Mouse (Mus musculus): ENCODE data around the gene Ccdc81. TPM values are rescaled to one million over a fixed set of nuclear protein-coding genes. Genes with fewer than 3 reads are reported as not detected.
A peak's percentile ranks its signal among the peaks of the same experiment; 100 is the strongest.

Ccdc81 gene
- total and polyA plus RNA-seq, 2 experiments from 2014 or later, result not detected

- Histone ChIP-seq H3K9me3 (replicated peaks; ENCODE audit: control insufficient read depth, low read length) (no peaks in the 10 kb centered on the region), H3K4me1 (ENCODE audit: control insufficient read depth, insufficient read depth) (no peaks in the 10 kb centered on the region), H3K36me3 (replicated peaks; ENCODE audit: control insufficient read depth, insufficient read depth, low read length) (0 out of 2 replicates have a peak, but pooled peaks cover 3% of the 10 kb centered on the region), H3K27me3 (ENCODE audit: control insufficient read depth, insufficient read depth, low read length) (no peaks in the 10 kb centered on the region), H3K27ac (ENCODE audit: low read depth) (no peak overlapping the region), H3K4me2 (ENCODE audit: low read depth, low read length) (no peak overlapping the region), H3K9ac (replicated peaks; ENCODE audit: low read depth, low read length) (no peak overlapping the region), H3K4me3 (ENCODE audit: low read depth, low read length) (no peak overlapping the region)
- ATAC-seq (ENCODE audit: insufficient read depth, low read depth) (no peak), DNase-seq (ENCODE audit: low spot score) (no peak)
- 87% methylated on average over 3 of the region's 3 CpGs for WGBS
- TF ChIP-seq CTCF (IDR thresholded peaks at IDR 0.05; ENCODE audit: low read depth), result no peak
- TF ChIP-seq EP300 (IDR thresholded peaks at IDR 0.05; ENCODE audit: low read depth), result no peak
These were observed 8.9 kb upstream of the Ccdc81 start for GRCm38 (mm10) chr7:89912356-89912755.

- Histone ChIP-seq H3K27me3 (ENCODE audit: control insufficient read depth, insufficient read depth, low read length) (no peaks in the 10 kb centered on the region), H3K9me3 (replicated peaks; ENCODE audit: control insufficient read depth, low read length) (no peaks in the 10 kb centered on the region), H3K4me3 (ENCODE audit: low read depth, low read length) (no peak overlapping the region), H3K4me1 (ENCODE audit: control insufficient read depth, insufficient read depth) (no peaks in the 10 kb centered on the region), H3K4me2 (ENCODE audit: low read depth, low read length) (no peak overlapping the region), H3K36me3 (replicated peaks; ENCODE audit: control insufficient read depth, insufficient read depth, low read length) (no peaks in the 10 kb centered on the region), H3K9ac (replicated peaks; ENCODE audit: low read depth, low read length) (no peak overlapping the region), H3K27ac (ENCODE audit: low read depth) (no peak overlapping the region)
- WGBS, result 57% methylated on average over 4 of the region's 4 CpGs
- ATAC-seq (ENCODE audit: insufficient read depth, low read depth), result no peak
- TF ChIP-seq CTCF (IDR thresholded peaks at IDR 0.05; ENCODE audit: low read depth) (no peak), EP300 (IDR thresholded peaks at IDR 0.05; ENCODE audit: low read depth) (no peak)
- DNase-seq (ENCODE audit: low spot score), result no peak
These were observed 6.3 kb upstream of the Ccdc81 start for GRCm38 (mm10) chr7:89909711-89910110.

DNA sequence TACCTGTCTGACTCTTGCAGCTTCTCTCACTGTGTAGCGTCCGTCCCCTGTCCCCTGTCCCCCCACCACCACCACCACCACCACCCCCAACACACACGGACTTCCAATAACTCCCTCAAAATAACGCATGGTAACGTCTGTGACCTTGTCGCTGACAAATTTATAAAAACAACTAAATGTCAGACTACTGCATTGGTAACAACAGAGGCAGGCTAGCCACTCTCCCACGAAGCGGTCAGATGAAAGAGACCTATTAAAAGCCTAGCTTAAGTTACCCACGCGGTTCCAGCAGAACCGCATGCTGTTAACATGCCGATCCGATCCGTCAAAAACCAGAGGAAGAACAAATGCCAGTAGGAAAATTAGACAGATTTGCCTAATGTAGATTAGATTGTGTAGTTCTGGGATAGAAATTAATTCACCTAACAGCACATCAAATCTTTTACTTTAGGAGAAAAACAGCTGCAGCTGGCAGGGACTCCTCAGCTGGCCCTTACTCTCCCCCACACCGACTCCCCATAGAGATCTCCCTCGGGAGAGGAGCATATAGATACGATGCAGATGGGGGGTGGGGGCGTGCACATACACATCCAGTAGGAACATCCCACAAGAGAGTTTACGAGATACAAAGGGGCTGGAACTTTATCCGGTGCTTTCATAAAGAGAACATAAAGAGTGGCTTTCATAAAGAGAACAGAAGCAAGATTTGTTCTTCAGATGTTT is 5.6 kb upstream of the Ccdc81 start:
- no peak for ATAC-seq (ENCODE audit: insufficient read depth, low read depth)
- no peak overlapping the region for H3K27ac ChIP-seq (ENCODE audit: low read depth)
- no peak overlapping the region for H3K9ac ChIP-seq (replicated peaks; ENCODE audit: low read depth, low read length)
- H3K4me3 ChIP-seq (ENCODE audit: low read depth, low read length), result no peak overlapping the region
- no peak for DNase-seq (ENCODE audit: low spot score)
- no peaks in the 10 kb centered on the region for H3K36me3 ChIP-seq (replicated peaks; ENCODE audit: control insufficient read depth, insufficient read depth, low read length)
- no peaks in the 10 kb centered on the region for H3K9me3 ChIP-seq (replicated peaks; ENCODE audit: control insufficient read depth, low read length)
- TF ChIP-seq CTCF (IDR thresholded peaks at IDR 0.05; ENCODE audit: low read depth) (no peak), EP300 (IDR thresholded peaks at IDR 0.05; ENCODE audit: low read depth) (no peak)
- H3K27me3 ChIP-seq (ENCODE audit: control insufficient read depth, insufficient read depth, low read length), result no peaks in the 10 kb centered on the region
- no peaks in the 10 kb centered on the region for H3K4me1 ChIP-seq (ENCODE audit: control insufficient read depth, insufficient read depth)
- no peak overlapping the region for H3K4me2 ChIP-seq (ENCODE audit: low read depth, low read length)
- 62% methylated on average over 20 of the region's 20 CpGs for whole genome bisulfite sequencing

- H3K9ac ChIP-seq (replicated peaks; ENCODE audit: low read depth, low read length), result no peak overlapping the region
- no peak overlapping the region for H3K27ac ChIP-seq (ENCODE audit: low read depth)
- TF ChIP-seq EP300 (IDR thresholded peaks at IDR 0.05; ENCODE audit: low read depth) (no peak), CTCF (IDR thresholded peaks at IDR 0.05; ENCODE audit: low read depth) (no peak)
- no peaks in the 10 kb centered on the region for H3K36me3 ChIP-seq (replicated peaks; ENCODE audit: control insufficient read depth, insufficient read depth, low read length)
- DNase-seq (ENCODE audit: low spot score) (no peak), ATAC-seq (ENCODE audit: insufficient read depth, low read depth) (no peak)
- H3K4me3 ChIP-seq (ENCODE audit: low read depth, low read length), result no peak overlapping the region
- H3K4me1 ChIP-seq (ENCODE audit: control insufficient read depth, insufficient read depth), result 0 out of 2 replicates have a peak, but pooled peaks cover 5% of the 10 kb centered on the region
- H3K4me2 ChIP-seq (ENCODE audit: low read depth, low read length), result no peak overlapping the region
- no peaks in the 10 kb centered on the region for H3K27me3 ChIP-seq (ENCODE audit: control insufficient read depth, insufficient read depth, low read length)
- no peaks in the 10 kb centered on the region for H3K9me3 ChIP-seq (replicated peaks; ENCODE audit: control insufficient read depth, low read length)
- 56% methylated on average over 7 of the region's 7 CpGs for WGBS
These were observed 5.0 kb upstream of the Ccdc81 start for GRCm38 (mm10) chr7:89908421-89908820.

DNA sequence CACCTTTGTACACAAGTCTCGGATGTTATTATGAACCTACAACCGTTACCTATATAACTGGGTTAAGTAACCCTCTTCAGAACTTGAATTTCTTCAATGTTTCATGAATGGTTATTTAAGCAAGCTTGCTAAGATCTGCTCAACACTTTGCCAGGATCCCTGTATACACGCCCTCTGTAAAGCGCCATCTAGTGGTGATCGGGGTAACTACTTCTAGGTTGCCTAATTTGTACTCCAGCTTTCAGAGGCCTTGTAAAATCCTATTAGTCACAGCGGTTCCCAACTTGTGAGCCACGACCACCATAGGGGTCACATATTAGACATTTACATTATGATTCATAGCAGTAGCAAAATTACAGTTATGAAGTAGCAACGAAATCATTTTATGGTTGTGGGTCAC is 4.5 kb upstream of the Ccdc81 start:
- TF ChIP-seq CTCF (IDR thresholded peaks at IDR 0.05; ENCODE audit: low read depth) (peak; percentile 92), EP300 (IDR thresholded peaks at IDR 0.05; ENCODE audit: low read depth) (no peak)
- no peak overlapping the region for H3K4me3 ChIP-seq (ENCODE audit: low read depth, low read length)
- no peak overlapping the region for H3K27ac ChIP-seq (ENCODE audit: low read depth)
- no peak overlapping the region for H3K9ac ChIP-seq (replicated peaks; ENCODE audit: low read depth, low read length)
- 21% methylated on average over 8 of the region's 8 CpGs for WGBS
- peak; percentile 36; the same call in 1 of the 2 replicates for ATAC-seq (ENCODE audit: insufficient read depth, low read depth)
- H3K4me2 ChIP-seq (ENCODE audit: low read depth, low read length), result no peak overlapping the region
- no peaks in the 10 kb centered on the region for H3K9me3 ChIP-seq (replicated peaks; ENCODE audit: control insufficient read depth, low read length)
- H3K4me1 ChIP-seq (ENCODE audit: control insufficient read depth, insufficient read depth), result 0 out of 2 replicates have a peak, but pooled peaks cover 5% of the 10 kb centered on the region
- DNase-seq (ENCODE audit: low spot score), result peak; percentile 78
- no peaks in the 10 kb centered on the region for H3K27me3 ChIP-seq (ENCODE audit: control insufficient read depth, insufficient read depth, low read length)
- no peaks in the 10 kb centered on the region for H3K36me3 ChIP-seq (replicated peaks; ENCODE audit: control insufficient read depth, insufficient read depth, low read length)

- Histone ChIP-seq H3K9me3 (replicated peaks; ENCODE audit: control insufficient read depth, low read length) (no peaks in the 10 kb centered on the region), H3K27me3 (ENCODE audit: control insufficient read depth, insufficient read depth, low read length) (no peaks in the 10 kb centered on the region), H3K9ac (replicated peaks; ENCODE audit: low read depth, low read length) (no peak overlapping the region), H3K4me2 (ENCODE audit: low read depth, low read length) (peak overlapping the region; percentile 9; the same call in 1 of the 2 replicates), H3K27ac (ENCODE audit: low read depth) (no peak overlapping the region), H3K36me3 (replicated peaks; ENCODE audit: control insufficient read depth, insufficient read depth, low read length) (no peaks in the 10 kb centered on the region), H3K4me3 (ENCODE audit: low read depth, low read length) (no peak overlapping the region), H3K4me1 (ENCODE audit: control insufficient read depth, insufficient read depth) (0 out of 2 replicates have a peak, but pooled peaks cover 5% of the 10 kb centered on the region)
- DNase-seq (ENCODE audit: low spot score) (no peak), ATAC-seq (ENCODE audit: insufficient read depth, low read depth) (no peak)
- 78% methylated on average over 8 of the region's 8 CpGs for WGBS
- TF ChIP-seq CTCF (IDR thresholded peaks at IDR 0.05; ENCODE audit: low read depth), result no peak
- TF ChIP-seq EP300 (IDR thresholded peaks at IDR 0.05; ENCODE audit: low read depth), result no peak
These were observed 422 bp downstream of the Ccdc81 start for GRCm38 (mm10) chr7:89903007-89903406.

All from heart, postnatal 0 days (tissue).